Mouse (Mus musculus) heart, postnatal 0 days (tissue): ENCODE measurements at regions not wholly inside any gene's neighbourhood (a gene's known extent, or its start where the extent isn't known, plus 50 kb on each side); places are given as distances from the start of the nearest gene placed in this dataset.

ENCODE experiments used
- ATAC-seq: fragments of 200-750 bp; cut with Nextera tagmentation; 2 replicates; pipeline ENCODE4 v1.8.0; 2017; ENCODE audit warnings: low read depth, moderate number of reproducible peaks, moderate library complexity; ENCODE audit not compliant: insufficient read depth
- DNase-seq: peaks from one replicate; pipeline ENCODE4 v3.0.0-alpha.2; 2016; ENCODE audit warnings: low spot score
- H3K27ac ChIP-seq: fragments of 300-500 bp; sonication (generic); 2 replicates; pipeline ENCODE4 v1.5.1; 2014; ENCODE audit warnings: low read depth, mild to moderate bottlenecking
- H3K27me3 ChIP-seq: fragments of 300-500 bp; sonication (generic); 2 replicates; pipeline ENCODE4 v1.6.1; 2014; ENCODE audit warnings: low read length, mixed read lengths; ENCODE audit not compliant: control insufficient read depth, insufficient read depth
- H3K36me3 ChIP-seq: fragments of 300-500 bp; sonication (generic); replicated peaks from 2 replicates; pipeline ENCODE4 v1.6.1; 2014; ENCODE audit warnings: low read length, mixed read lengths; ENCODE audit not compliant: control insufficient read depth, insufficient read depth
- H3K4me1 ChIP-seq: fragments of 300-500 bp; sonication (generic); 2 replicates; pipeline ENCODE4 v1.6.1; 2014; ENCODE audit warnings: antibody characterized with exemption; ENCODE audit not compliant: control insufficient read depth, insufficient read depth
- H3K4me2 ChIP-seq: fragments of 300-500 bp; sonication (generic); 2 replicates; pipeline ENCODE4 v1.6.1; 2014; ENCODE audit warnings: low read depth, mild to moderate bottlenecking, low read length, moderate library complexity
- H3K4me3 ChIP-seq: fragments of 300-500 bp; sonication (generic); 2 replicates; pipeline ENCODE4 v1.5.1; 2014; ENCODE audit warnings: low read depth, low read length
- H3K9ac ChIP-seq: fragments of 300-500 bp; sonication (generic); replicated peaks from 2 replicates; pipeline ENCODE4 v1.6.1; 2014; ENCODE audit warnings: low read depth, low read length, mixed read lengths
- H3K9me3 ChIP-seq: fragments of 300-500 bp; sonication (generic); replicated peaks from 2 replicates; pipeline ENCODE4 v1.6.1; 2016; ENCODE audit warnings: low read length; ENCODE audit not compliant: control insufficient read depth
- CTCF ChIP-seq: IDR thresholded peaks from 2 replicates; pipeline ENCODE4 v1.5.1; 2016; ENCODE audit warnings: antibody characterized with exemption, control low read depth, low read depth
- EP300 ChIP-seq: IDR thresholded peaks from 2 replicates; pipeline ENCODE4 v1.6.1; 2016; ENCODE audit warnings: antibody characterized with exemption, low read depth
- WGBS: fragments of 180-500 bp; shearing (Covaris S2); extraction: QIAGEN DNeasy Blood & Tissue Kit; methylation state at CpG from one replicate; pipeline ENCODE4 v1.1.7; 2014; 5-methylcytosine and 5-hydroxymethylcytosine counted together

DNA sequence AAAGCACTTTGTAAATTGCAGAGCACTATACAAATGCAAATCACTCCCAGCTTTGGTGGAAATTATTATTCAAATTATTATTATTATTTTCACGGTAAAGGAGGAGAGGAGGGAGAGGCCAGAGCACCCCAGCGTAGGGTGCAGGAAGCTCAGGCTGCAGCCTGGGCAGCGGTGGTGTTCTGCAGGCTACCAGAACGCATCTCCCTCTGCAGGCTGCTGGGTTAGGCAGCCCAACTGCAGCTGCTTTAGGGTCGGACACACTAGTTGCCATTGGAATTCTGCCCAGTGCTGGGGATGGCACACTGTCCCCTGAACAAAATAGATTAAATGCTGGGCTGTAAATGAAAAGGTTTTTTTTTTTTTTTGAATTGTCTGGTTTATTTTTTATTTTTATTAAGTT lies 189.7 kb upstream of the 4931429L15Rik start:
- H3K4me3 ChIP-seq = no peak overlapping the region
- no peaks in the 10 kb centered on the region for H3K4me1 ChIP-seq
- ATAC-seq (no peak), DNase-seq (no peak)
- WGBS = 20% methylated on average over 5 of the region's 5 CpGs
- no peak overlapping the region for H3K9ac ChIP-seq
- H3K27me3 ChIP-seq = no peaks in the 10 kb centered on the region
- H3K9me3 ChIP-seq = no peaks in the 10 kb centered on the region
- H3K4me2 ChIP-seq = no peak overlapping the region
- TF ChIP-seq EP300 (no peak), CTCF (no peak)
- no peak overlapping the region for H3K27ac ChIP-seq
- H3K36me3 ChIP-seq = no peaks in the 10 kb centered on the region

DNA sequence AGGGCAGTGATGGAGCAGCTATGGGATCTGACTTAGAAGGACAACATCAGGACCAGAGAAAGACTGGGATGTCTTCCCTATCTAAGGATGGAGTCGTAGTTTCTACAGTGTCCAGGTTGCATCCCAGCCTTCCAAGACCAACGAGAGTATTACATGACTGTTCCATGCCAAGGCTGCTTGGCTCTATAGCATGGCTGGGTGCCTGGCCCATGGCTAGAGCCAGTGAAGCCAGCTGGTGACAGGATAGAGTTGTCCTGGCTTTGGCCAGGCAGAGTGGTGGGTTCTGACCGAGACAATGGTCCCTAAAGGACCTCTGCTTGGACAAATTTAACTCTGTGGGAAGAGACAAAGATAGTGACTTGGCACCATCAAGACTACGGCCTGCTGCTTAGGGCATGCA lies 187.2 kb upstream of the 4931429L15Rik start:
- no peak for TF ChIP-seq EP300
- TF ChIP-seq CTCF = no peak
- Histone ChIP-seq H3K4me2 (no peak overlapping the region), H3K36me3 (no peaks in the 10 kb centered on the region), H3K4me3 (no peak overlapping the region), H3K9me3 (no peaks in the 10 kb centered on the region), H3K4me1 (no peaks in the 10 kb centered on the region), H3K27me3 (0 out of 2 replicates have a peak, but pooled peaks cover 2% of the 10 kb centered on the region), H3K9ac (no peak overlapping the region), H3K27ac (no peak overlapping the region)
- DNase-seq (no peak), ATAC-seq (no peak)
- WGBS = 70% methylated on average over 4 of the region's 4 CpGs

DNA sequence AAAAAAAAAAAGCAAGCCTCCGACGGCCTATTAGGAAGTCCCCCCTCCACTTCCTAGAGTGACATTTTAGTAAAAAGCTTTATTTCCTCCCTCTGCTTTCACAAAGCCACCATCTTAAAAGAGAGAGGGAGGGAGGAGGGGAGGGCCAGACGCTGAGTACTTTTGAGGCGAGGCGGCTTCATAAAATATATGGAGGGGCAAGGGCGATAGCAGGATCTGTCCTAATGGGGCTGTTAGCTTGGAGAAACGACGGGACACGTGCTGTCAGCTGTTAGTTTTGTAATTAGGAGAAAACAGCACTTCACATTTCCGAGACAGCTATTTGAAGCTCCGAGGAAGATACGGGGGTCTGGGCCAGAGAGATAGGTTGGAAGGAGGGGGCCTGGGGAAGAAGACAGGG lies 184.8 kb upstream of the 4931429L15Rik start:
- TF ChIP-seq EP300 (no peak), CTCF (no peak)
- Histone ChIP-seq H3K4me3 (no peak overlapping the region), H3K36me3 (no peaks in the 10 kb centered on the region), H3K4me1 (no peaks in the 10 kb centered on the region), H3K27me3 (0 out of 2 replicates have a peak, but pooled peaks cover 10% of the 10 kb centered on the region), H3K27ac (no peak overlapping the region), H3K4me2 (no peak overlapping the region), H3K9ac (no peak overlapping the region), H3K9me3 (no peaks in the 10 kb centered on the region)
- ATAC-seq (no peak), DNase-seq (no peak)
- WGBS = 59% methylated on average over 12 of the region's 12 CpGs

DNA sequence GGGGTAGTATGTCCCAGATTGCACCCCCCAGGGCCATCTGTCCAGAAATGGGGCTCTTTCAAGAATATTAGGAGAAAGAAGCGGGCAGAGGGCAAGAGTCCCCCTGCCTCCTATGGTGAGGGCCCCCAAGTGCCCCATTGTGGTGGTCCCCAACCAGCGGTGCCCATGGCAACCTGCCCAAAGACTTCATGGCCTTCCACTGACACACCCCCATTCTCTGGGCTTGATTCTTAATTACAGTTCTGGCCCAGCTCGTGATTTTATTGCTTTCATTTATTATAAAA lies 184.3 kb upstream of the 4931429L15Rik start:
- Histone ChIP-seq H3K27me3 (0 out of 2 replicates have a peak, but pooled peaks cover 10% of the 10 kb centered on the region), H3K4me3 (no peak overlapping the region), H3K36me3 (no peaks in the 10 kb centered on the region), H3K9ac (no peak overlapping the region), H3K27ac (no peak overlapping the region), H3K9me3 (no peaks in the 10 kb centered on the region), H3K4me2 (no peak overlapping the region), H3K4me1 (no peaks in the 10 kb centered on the region)
- 71% methylated on average over 3 of the region's 3 CpGs for WGBS
- TF ChIP-seq EP300 (no peak), CTCF (no peak)
- ATAC-seq (no peak), DNase-seq (no peak)

DNA sequence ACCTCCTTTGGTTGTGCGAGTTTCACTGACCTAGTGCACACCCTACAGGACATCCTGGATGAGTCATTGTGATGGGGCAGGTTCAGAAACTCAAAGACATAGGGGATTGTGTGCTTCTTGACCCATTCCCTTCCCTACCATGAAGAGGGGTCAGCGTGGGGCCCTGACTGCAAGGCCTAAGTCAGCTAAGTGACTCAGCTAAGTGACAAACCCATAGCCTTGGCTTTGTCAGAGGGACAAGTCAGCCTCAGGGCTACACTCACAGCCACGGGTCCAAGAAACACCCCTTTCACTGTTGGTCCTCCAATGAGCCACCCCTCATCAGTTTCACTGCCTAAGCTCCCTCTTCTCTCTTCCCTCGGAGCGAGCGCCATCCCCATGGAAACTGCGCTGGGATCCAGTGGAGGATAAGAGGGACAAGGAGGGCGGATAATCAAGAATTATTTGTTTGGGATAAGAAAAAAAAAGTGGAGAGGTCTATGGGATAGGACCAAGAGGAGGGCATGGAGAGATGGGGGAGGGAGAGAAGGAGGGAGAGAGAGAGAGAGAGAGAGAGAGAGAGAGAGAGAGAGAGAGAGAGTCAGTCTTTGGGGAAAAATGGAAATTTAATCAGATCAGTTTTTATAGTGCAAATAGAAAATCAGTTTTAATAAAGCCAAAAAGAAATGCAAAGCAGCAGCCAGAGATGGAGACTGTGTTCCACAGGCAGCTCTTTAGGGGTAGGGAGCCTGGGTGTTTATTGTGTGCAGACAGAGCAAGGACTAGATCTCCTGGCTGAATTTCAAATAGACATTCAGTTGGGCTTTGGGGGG lies 183.7 kb upstream of the 4931429L15Rik start:
- 74% methylated on average over 8 of the region's 8 CpGs for WGBS
- Histone ChIP-seq H3K36me3 (no peaks in the 10 kb centered on the region), H3K4me1 (no peaks in the 10 kb centered on the region), H3K9ac (no peak overlapping the region), H3K4me3 (no peak overlapping the region), H3K27ac (no peak overlapping the region), H3K9me3 (no peaks in the 10 kb centered on the region), H3K4me2 (no peak overlapping the region), H3K27me3 (0 out of 2 replicates have a peak, but pooled peaks cover 10% of the 10 kb centered on the region)
- no peak for DNase-seq
- no peak for TF ChIP-seq CTCF
- TF ChIP-seq EP300 = no peak
- ATAC-seq = no peak

DNA sequence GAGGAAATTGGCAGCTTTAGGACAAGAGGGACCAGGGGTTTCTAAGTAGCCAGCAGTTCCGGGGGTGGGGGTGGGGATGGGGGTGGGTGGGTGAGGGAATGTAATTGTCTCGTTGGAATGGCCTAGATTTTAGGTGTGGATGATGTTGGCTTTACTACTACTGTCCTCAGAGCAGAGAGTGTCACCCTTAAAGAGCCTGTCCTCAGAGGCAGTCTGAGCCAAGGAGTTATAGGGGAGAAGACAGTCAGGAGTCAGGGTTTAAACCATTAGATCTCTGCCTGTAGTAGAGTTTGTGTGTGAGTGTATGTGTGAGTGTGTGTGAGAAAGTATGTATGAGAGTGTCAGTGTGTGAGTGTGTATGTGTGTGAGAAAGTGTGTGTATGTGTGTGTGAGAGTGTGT lies 179.6 kb upstream of the 4931429L15Rik start:
- DNase-seq (no peak), ATAC-seq (no peak)
- Histone ChIP-seq H3K27ac (no peak overlapping the region), H3K4me1 (no peaks in the 10 kb centered on the region), H3K4me3 (no peak overlapping the region), H3K4me2 (no peak overlapping the region), H3K9me3 (no peaks in the 10 kb centered on the region), H3K36me3 (no peaks in the 10 kb centered on the region), H3K27me3 (0 out of 2 replicates have a peak, but pooled peaks cover 10% of the 10 kb centered on the region), H3K9ac (no peak overlapping the region)
- WGBS = 20% methylated on average over 2 of the region's 2 CpGs
- TF ChIP-seq CTCF (no peak), EP300 (no peak)
